Mouse (Mus musculus) heart, adult 2 months (tissue): Measurements from ENCODE around the gene Zdhhc3. TPM values are rescaled to one million over a fixed set of nuclear protein-coding genes. Genes with fewer than 3 reads are reported as not detected.

ENCODE experiments used
- DNase-seq, 2 experiments: peaks; one replicate each; pipeline ENCODE4 v3.0.0; 2021
- H3K27ac ChIP-seq: fragments of 200-600 bp; 2 replicates; pipeline ENCODE4 v1.8.1; 2022
- H3K27me3 ChIP-seq: fragments of 200-500 bp; 2 replicates; pipeline ENCODE4 v1.6.1; 2012; ENCODE audit warnings: mild to moderate bottlenecking, low read length, inconsistent platforms, mixed read lengths; ENCODE audit not compliant: control insufficient read depth, insufficient read depth
- H3K36me3 ChIP-seq: fragments of 200-500 bp; 2 replicates; pipeline ENCODE4 v1.6.1; 2012; ENCODE audit warnings: low read length, inconsistent platforms; ENCODE audit not compliant: control insufficient read depth, insufficient read depth
- H3K4me1 ChIP-seq: fragments of 200-500 bp; 2 replicates; pipeline ENCODE4 v1.6.1; 2011; ENCODE audit warnings: low read length; ENCODE audit not compliant: control insufficient read depth, insufficient read depth
- H3K4me3 ChIP-seq: fragments of 200-600 bp; 2 replicates; pipeline ENCODE4 v1.8.1; 2022
- H3K79me2 ChIP-seq: fragments of 200-500 bp; replicated peaks from 2 replicates; pipeline ENCODE4 v1.6.1; 2012; ENCODE audit warnings: mild to moderate bottlenecking, inconsistent platforms, low read length, moderate library complexity, mixed read lengths; ENCODE audit not compliant: control insufficient read depth, insufficient read depth
- H3K9ac ChIP-seq: fragments of 200-500 bp; 2 replicates; pipeline ENCODE4 v1.6.1; 2012; ENCODE audit warnings: low read depth, mild to moderate bottlenecking, control low read depth, inconsistent platforms, low read length, mixed read lengths
- CTCF ChIP-seq: fragments of 200-600 bp; IDR thresholded peaks from 2 replicates; pipeline ENCODE4 v1.8.1; 2022; ENCODE audit warnings: antibody characterized with exemption, mild to moderate bottlenecking, moderate library complexity
- EP300 ChIP-seq: fragments of 200-500 bp; IDR thresholded peaks from 2 replicates; pipeline ENCODE4 v1.6.1; 2011; ENCODE audit warnings: low read depth, low read length, control low read depth; ENCODE audit not compliant: insufficient read depth
- POLR2A ChIP-seq: fragments of 200-500 bp; IDR thresholded peaks from 2 replicates; pipeline ENCODE4 v1.6.1; 2011; ENCODE audit warnings: mild to moderate bottlenecking, low read depth, low read length, control low read depth; ENCODE audit not compliant: insufficient read depth
- WGBS: fragments of 180-500 bp; shearing (Covaris S2); methylation state at CpG from one replicate; pipeline ENCODE4 v1.1.7; 2018; 5-methylcytosine and 5-hydroxymethylcytosine counted together
- intact Hi-C: fragments of 180-260 bp; cut with DNase I; formaldehyde crosslinking; loops from one replicate; pipeline ENCODE4 v1.15.1; 2025
- polyA plus RNA-seq: library from polyadenylated mRNA; depleted of rRNA; stranded (reverse); fragments of >200 nt; gene quantifications from 2 replicates; pipeline ENCODE4 v1.2.3, GENCODE M21; 2012
- total RNA-seq, 2 experiments: library from RNA; stranded (reverse); gene quantifications; 2 replicates each; pipeline ENCODE4 v1.2.3; 2021

Zdhhc3 gene
- total and polyA plus RNA-seq, 3 experiments: 36.7 to 57.8 (median 42.8) TPM

DNA sequence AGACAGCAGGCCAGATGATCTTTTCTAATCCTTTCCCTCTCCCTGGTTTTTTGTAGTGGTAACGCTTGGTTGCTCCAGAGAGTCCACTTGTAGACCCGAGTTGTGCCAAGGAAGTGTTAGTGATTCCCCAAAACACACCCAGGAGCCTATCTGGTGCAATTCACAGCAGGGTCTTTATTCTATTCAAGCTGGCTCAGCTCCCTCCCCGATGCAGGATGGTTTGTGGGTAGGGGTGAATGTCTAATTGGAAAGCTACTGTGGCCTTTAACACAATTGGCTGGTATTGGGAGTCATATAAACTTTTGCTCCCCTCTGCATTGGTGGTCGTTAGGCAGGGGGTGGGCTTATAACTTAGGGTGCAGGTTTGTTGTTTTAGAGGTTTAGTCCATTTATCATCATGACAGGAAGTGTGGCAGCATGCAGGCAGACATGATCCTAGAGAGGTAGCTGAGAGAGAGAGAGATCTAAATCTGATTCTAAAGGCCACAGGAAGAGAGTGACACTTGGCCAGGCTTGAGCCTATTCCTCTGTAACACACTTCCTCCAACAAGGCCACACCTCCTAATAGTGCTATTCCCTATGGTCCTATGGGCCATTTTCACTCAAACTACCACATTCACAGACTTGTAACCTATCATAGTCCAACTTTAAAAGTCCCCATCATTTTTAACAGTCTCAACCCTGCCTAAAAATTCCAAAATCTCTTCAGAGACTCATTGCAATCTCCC is 27.0 kb upstream of the Zdhhc3 start:
- 47% methylated on average over 4 of the region's 4 CpGs for WGBS
- Histone ChIP-seq H3K36me3 (peaks cover 5% of the 10 kb centered on the region; the same call in 1 of the 2 replicates), H3K9ac (no peak overlapping the region), H3K27ac (peak overlapping the region; percentile 79), H3K4me3 (no peak overlapping the region), H3K27me3 (no peaks in the 10 kb centered on the region), H3K4me1 (peaks cover 20% of the 10 kb centered on the region), H3K79me2 (no peaks in the 10 kb centered on the region)
- no peak for DNase-seq
- TF ChIP-seq CTCF: no peak
- TF ChIP-seq EP300: no peak
- TF ChIP-seq POLR2A: no peak
- intact Hi-C loops: no loop called here

DNA sequence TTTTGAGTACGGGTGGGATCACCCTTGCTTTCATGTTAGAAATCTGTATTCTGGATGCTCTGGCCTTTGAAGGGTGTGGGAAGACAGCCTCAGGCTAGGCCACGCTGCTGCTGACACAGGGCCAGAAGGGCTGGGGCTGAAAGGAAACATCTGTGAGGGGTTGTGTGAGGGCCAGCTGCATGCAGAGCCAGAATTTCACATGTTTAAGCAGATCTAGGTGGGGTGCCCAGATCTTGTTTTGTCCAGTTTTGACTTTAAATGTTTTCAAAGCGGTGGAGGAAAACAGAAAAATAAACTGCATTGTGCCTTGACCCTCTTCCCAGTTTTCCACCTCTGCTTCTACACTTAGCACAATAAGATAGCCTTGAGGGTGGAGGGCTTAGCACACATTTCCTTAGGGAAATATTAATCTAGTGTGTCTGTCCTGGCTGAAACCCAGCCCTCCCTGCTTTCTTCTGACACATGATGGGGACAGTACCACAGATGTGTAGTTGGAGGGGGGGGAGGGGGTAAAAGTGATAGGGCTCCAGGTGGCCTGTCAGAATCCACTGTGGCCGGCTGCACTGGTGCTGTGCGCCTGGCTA is 26.0 kb upstream of the Zdhhc3 start:
- intact Hi-C loops: no loop called here

GRCm38 (mm10) chr9:123136953-123137682 is 24.1 kb upstream of the Zdhhc3 start:
- H3K36me3 ChIP-seq: peaks cover 5% of the 10 kb centered on the region; the same call in 1 of the 2 replicates
- no peak overlapping the region for H3K9ac ChIP-seq
- H3K4me3 ChIP-seq: no peak overlapping the region
- peaks cover 20% of the 10 kb centered on the region for H3K4me1 ChIP-seq
- H3K27ac ChIP-seq: peak overlapping the region; percentile 36; the same call in 1 of the 2 replicates
- WGBS: 48% methylated on average over 7 of the region's 7 CpGs
- intact Hi-C loops: no loop called here
- no peaks in the 10 kb centered on the region for H3K27me3 ChIP-seq
- TF ChIP-seq EP300: no peak
- no peak for TF ChIP-seq POLR2A
- TF ChIP-seq CTCF: no peak
- DNase-seq: peak in 1 of 2 experiments; percentile 49
- no peaks in the 10 kb centered on the region for H3K79me2 ChIP-seq

More for the DNA sequence above, 26.0 kb upstream of the Zdhhc3 start:
- peak; percentile 80 for TF ChIP-seq EP300
- no peak for TF ChIP-seq CTCF
- H3K4me1 ChIP-seq: peaks cover 20% of the 10 kb centered on the region
- H3K79me2 ChIP-seq: no peaks in the 10 kb centered on the region
- H3K27me3 ChIP-seq: no peaks in the 10 kb centered on the region
- no peak overlapping the region for H3K9ac ChIP-seq
- peak; percentile 84 to 85 for DNase-seq
- peaks cover 5% of the 10 kb centered on the region; the same call in 1 of the 2 replicates for H3K36me3 ChIP-seq
- H3K4me3 ChIP-seq: no peak overlapping the region
- WGBS: 34% methylated on average over 5 of the region's 5 CpGs
- H3K27ac ChIP-seq: peak overlapping the region; percentile 79

DNA sequence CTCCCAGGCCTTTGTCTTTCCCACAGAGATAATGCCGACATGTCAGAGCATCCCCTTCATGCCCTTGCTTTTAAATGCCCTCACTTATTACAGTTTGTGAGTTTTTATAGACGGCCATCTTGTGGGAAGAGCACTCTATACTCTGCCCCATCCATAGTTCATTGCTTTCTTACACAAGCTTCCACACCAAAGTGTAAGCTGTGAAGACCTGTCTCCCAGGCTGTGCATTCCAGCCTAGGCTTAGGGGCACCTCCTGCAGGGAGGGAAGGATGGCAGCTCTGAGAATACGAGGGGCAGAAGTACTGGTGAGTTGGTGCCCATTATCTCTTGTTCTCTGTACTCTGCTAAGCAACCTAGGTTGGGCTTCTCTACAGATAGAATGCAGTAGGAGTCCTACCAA is 20.0 kb upstream of the Zdhhc3 start:
- no peak overlapping the region for H3K4me3 ChIP-seq
- H3K4me1 ChIP-seq: peaks cover 4% of the 10 kb centered on the region
- TF ChIP-seq POLR2A: no peak
- TF ChIP-seq CTCF: no peak
- TF ChIP-seq EP300: no peak
- DNase-seq: no peak
- H3K27ac ChIP-seq: no peak overlapping the region
- H3K27me3 ChIP-seq: no peaks in the 10 kb centered on the region
- no peaks in the 10 kb centered on the region for H3K79me2 ChIP-seq
- H3K36me3 ChIP-seq: no peaks in the 10 kb centered on the region
- intact Hi-C loops: no loop called here
- 94% methylated on average over 3 of the region's 3 CpGs for WGBS
- H3K9ac ChIP-seq: no peak overlapping the region

GRCm38 (mm10) chr9:123127663-123128062 is 14.7 kb upstream of the Zdhhc3 start:
- H3K36me3 ChIP-seq: no peaks in the 10 kb centered on the region
- intact Hi-C loops: no loop called here
- WGBS: 94% methylated on average over 6 of the region's 6 CpGs
- H3K4me3 ChIP-seq: no peak overlapping the region
- no peaks in the 10 kb centered on the region for H3K27me3 ChIP-seq
- DNase-seq: no peak
- TF ChIP-seq EP300: no peak
- TF ChIP-seq POLR2A: no peak
- TF ChIP-seq CTCF: no peak
- no peaks in the 10 kb centered on the region; the same call in 1 of the 2 replicates for H3K4me1 ChIP-seq
- H3K27ac ChIP-seq: no peak overlapping the region
- no peak overlapping the region for H3K9ac ChIP-seq
- H3K79me2 ChIP-seq: no peaks in the 10 kb centered on the region

DNA sequence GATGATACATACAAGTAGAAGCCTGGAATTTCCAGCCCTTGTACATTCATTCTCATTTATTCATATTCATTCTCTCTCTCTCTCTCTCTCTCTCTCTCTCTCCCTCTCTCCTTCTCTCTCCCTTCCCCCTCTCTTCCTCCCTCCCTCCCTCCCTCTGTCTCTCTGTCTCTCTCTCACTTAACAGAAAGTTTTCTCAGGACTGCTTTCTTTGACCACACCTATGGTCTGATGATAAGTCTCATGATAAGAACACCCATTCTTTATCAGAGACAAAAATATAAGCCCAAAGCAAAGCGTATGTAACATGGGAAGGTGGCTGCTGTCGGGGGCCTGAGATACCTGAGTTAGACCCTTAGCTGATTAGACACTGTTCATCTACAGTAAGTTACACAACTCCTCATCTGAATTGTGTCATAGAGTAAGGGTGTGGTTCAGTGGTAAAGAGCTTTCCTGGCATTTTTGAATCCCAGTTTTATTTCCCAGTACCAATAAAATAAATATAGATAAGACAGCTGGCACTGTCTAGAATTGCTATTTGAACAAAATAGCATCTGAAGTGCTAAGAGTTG is 11.5 kb upstream of the Zdhhc3 start:
- intact Hi-C loops: no loop called here

More for the DNA sequence above, 11.5 kb upstream of the Zdhhc3 start:
- H3K4me1 ChIP-seq: no peaks in the 10 kb centered on the region; the same call in 1 of the 2 replicates
- no peak overlapping the region for H3K9ac ChIP-seq
- H3K27me3 ChIP-seq: no peaks in the 10 kb centered on the region
- no peaks in the 10 kb centered on the region; the same call in 1 of the 2 replicates for H3K36me3 ChIP-seq
- H3K4me3 ChIP-seq: no peak overlapping the region
- DNase-seq: no peak
- 86% methylated on average over 2 of the region's 2 CpGs for WGBS
- no peak for TF ChIP-seq EP300
- TF ChIP-seq CTCF: no peak
- no peak for TF ChIP-seq POLR2A
- H3K27ac ChIP-seq: no peak overlapping the region
- no peaks in the 10 kb centered on the region for H3K79me2 ChIP-seq
